Mouse (Mus musculus) ES-E14 (cell line): ENCODE measurements around the gene Sorcs1.

Source experiments
- CHD2 ChIP-seq: IDR thresholded peaks from 2 replicates; pipeline ENCODE4 v1.6.1; 2014; ENCODE audit warnings: mild to moderate bottlenecking, low read depth, low read length, inconsistent platforms
- HCFC1 ChIP-seq: IDR thresholded peaks from 2 replicates; pipeline ENCODE4 v1.6.1; 2012; ENCODE audit warnings: low read length, inconsistent platforms, borderline replicate concordance; ENCODE audit not compliant: insufficient read depth
- MAFK ChIP-seq: IDR thresholded peaks from 2 replicates; pipeline ENCODE4 v1.6.1; 2014; ENCODE audit warnings: mild to moderate bottlenecking, low read depth, low read length, inconsistent platforms; ENCODE audit not compliant: insufficient read depth
- ZC3H11A ChIP-seq: IDR thresholded peaks from 2 replicates; pipeline ENCODE4 v1.6.1; 2012; ENCODE audit warnings: low read depth, mild to moderate bottlenecking, inconsistent platforms, low read length, borderline replicate concordance
- ZNF384 ChIP-seq: IDR thresholded peaks from 2 replicates; pipeline ENCODE4 v1.6.1; 2012; ENCODE audit warnings: low read depth, low read length, inconsistent platforms

GRCm38 (mm10) chr19:50676578-50677524, 1.6 kb downstream of the Sorcs1 start:
- no peak for TF ChIP-seq ZNF384
- TF ChIP-seq ZC3H11A = no peak
- TF ChIP-seq MAFK = no peak
- TF ChIP-seq HCFC1 = no peak
- no peak for TF ChIP-seq CHD2
